Mouse (Mus musculus) right cerebral cortex, postnatal 10 days (tissue): ENCODE results near the gene Odc1.
A peak's percentile ranks its signal among the peaks of the same experiment; 100 is the strongest.

Source experiments
- DNase-seq, 2 experiments: peaks; one replicate each; pipeline ENCODE4 v3.0.0; 2021; ENCODE audit warnings: low spot score in 2 of 2

Gene Odc1

GRCm38 (mm10) chr12:17544209-17545106 is at the start of gene Odc1:
Odc1 (plus strand) TSS chr12:17544794.
- peak; percentile 99 for DNase-seq

GRCm38 (mm10) chr12:17494809-17495208 is 49.8 kb upstream of the Odc1 start:
- DNase-seq = no peak

GRCm38 (mm10) chr12:17495858-17496451 is 48.6 kb upstream of the Odc1 start:
- DNase-seq = peak in 1 of 2 experiments; percentile 25

- no peak for DNase-seq
Measured at GRCm38 (mm10) chr12:17505620-17506074, 38.9 kb upstream of the Odc1 start.

GRCm38 (mm10) chr12:17506117-17506993 is 38.2 kb upstream of the Odc1 start:
- no peak for DNase-seq

- peak; percentile 36 to 39 for DNase-seq
Measured at GRCm38 (mm10) chr12:17506994-17507542, 37.5 kb upstream of the Odc1 start.

GRCm38 (mm10) chr12:17509310-17509709 is 35.3 kb upstream of the Odc1 start:
- DNase-seq = no peak

GRCm38 (mm10) chr12:17510158-17510557 is 34.4 kb upstream of the Odc1 start:
- no peak for DNase-seq

- DNase-seq = no peak
Measured at GRCm38 (mm10) chr12:17511019-17511418, 33.6 kb upstream of the Odc1 start.

- DNase-seq = no peak
Measured at GRCm38 (mm10) chr12:17529180-17529579, 15.4 kb upstream of the Odc1 start.

GRCm38 (mm10) chr12:17529726-17530125 is 14.9 kb upstream of the Odc1 start:
- no peak for DNase-seq

GRCm38 (mm10) chr12:17530825-17531224 is 13.8 kb upstream of the Odc1 start:
- no peak for DNase-seq

GRCm38 (mm10) chr12:17536222-17536621 is 8.4 kb upstream of the Odc1 start:
- DNase-seq = no peak

- DNase-seq = no peak
Measured at GRCm38 (mm10) chr12:17537147-17537546, 7.4 kb upstream of the Odc1 start.

GRCm38 (mm10) chr12:17538087-17538486 is 6.5 kb upstream of the Odc1 start:
- no peak for DNase-seq

- no peak for DNase-seq
Measured at GRCm38 (mm10) chr12:17539041-17539440, 5.6 kb upstream of the Odc1 start.

- no peak for DNase-seq
Measured at GRCm38 (mm10) chr12:17540040-17540552, 4.5 kb upstream of the Odc1 start.

GRCm38 (mm10) chr12:17545107-17545571 is 545 bp downstream of the Odc1 start:
- DNase-seq = no peak

- no peak for DNase-seq
Measured at GRCm38 (mm10) chr12:17545884-17546283, 1.3 kb downstream of the Odc1 start.

- peak in 1 of 2 experiments; percentile 30 for DNase-seq
Measured at GRCm38 (mm10) chr12:17547552-17547951, 3.0 kb downstream of the Odc1 start.

GRCm38 (mm10) chr12:17548505-17548904 is 3.9 kb downstream of the Odc1 start:
- peak in 1 of 2 experiments; percentile 48 for DNase-seq
